Mouse (Mus musculus) heart, embryonic 14.5 days (tissue): ENCODE measurements around the gene Rasl11b. TPM values are rescaled to one million over a fixed set of nuclear protein-coding genes. Genes with fewer than 3 reads are reported as not detected.

Experiments
- ATAC-seq: fragments of 200-750 bp; cut with Nextera tagmentation; 2 replicates; pipeline ENCODE4 v1.8.0; 2017; ENCODE audit warnings: low read depth, moderate TSS enrichment; ENCODE audit not compliant: insufficient number of reproducible peaks, insufficient read depth, low FRiP score
- H3K27ac ChIP-seq, 2 experiments: fragments of 200-500 bp in 1 of 2; fragments of 300-500 bp in 1 of 2; sonication (generic) in 1 of 2; replicated peaks in 1 of 2; 2 replicates each; pipeline ENCODE4 v1.5.1; 2012 to 2014; ENCODE audit warnings: low read depth in 2 of 2, low read length in 2 of 2, control low read depth in 1 of 2, mild to moderate bottlenecking in 1 of 2, mixed read lengths in 1 of 2; ENCODE audit not compliant: control insufficient read depth in 1 of 2, insufficient read depth in 1 of 2
- H3K27me3 ChIP-seq: fragments of 300-500 bp; sonication (generic); 2 replicates; pipeline ENCODE4 v1.6.1; 2014; ENCODE audit warnings: mild to moderate bottlenecking, low read length, control low read depth; ENCODE audit not compliant: control insufficient read depth, insufficient read depth
- H3K36me3 ChIP-seq: fragments of 300-500 bp; sonication (generic); 2 replicates; pipeline ENCODE4 v1.6.1; 2014; ENCODE audit warnings: mild to moderate bottlenecking, control low read depth, low read length, mixed read lengths; ENCODE audit not compliant: control insufficient read depth, insufficient read depth
- H3K4me1 ChIP-seq, 2 experiments: fragments of 200-500 bp in 1 of 2; fragments of 300-500 bp in 1 of 2; sonication (generic) in 1 of 2; 2 replicates each; pipeline ENCODE4 v1.6.1; 2012 to 2014; ENCODE audit warnings: low read length in 2 of 2, control low read depth in 1 of 2, mixed read lengths in 1 of 2; ENCODE audit not compliant: control insufficient read depth in 2 of 2, insufficient read depth in 2 of 2
- H3K4me2 ChIP-seq: fragments of 300-500 bp; sonication (generic); 2 replicates; pipeline ENCODE4 v1.6.1; 2014; ENCODE audit warnings: mild to moderate bottlenecking, low read length
- H3K4me3 ChIP-seq, 2 experiments: fragments of 200-500 bp in 1 of 2; fragments of 300-500 bp in 1 of 2; sonication (generic) in 1 of 2; 2 replicates each; pipeline ENCODE4 v1.5.1; 2012 to 2014; ENCODE audit warnings: low read length in 2 of 2, mild to moderate bottlenecking in 2 of 2, control low read depth in 1 of 2, low read depth in 1 of 2, moderate library complexity in 1 of 2; ENCODE audit not compliant: control insufficient read depth in 1 of 2, insufficient read depth in 1 of 2
- H3K9ac ChIP-seq: fragments of 300-500 bp; sonication (generic); 2 replicates; pipeline ENCODE4 v1.6.1; 2014; ENCODE audit warnings: mild to moderate bottlenecking, low read length
- H3K9me3 ChIP-seq: fragments of 300-500 bp; sonication (generic); 2 replicates; pipeline ENCODE4 v1.6.1; 2016; ENCODE audit warnings: low read length, control low read depth; ENCODE audit not compliant: control insufficient read depth
- WGBS: fragments of 180-500 bp; shearing (Covaris S2); extraction: QIAGEN DNeasy Blood & Tissue Kit; methylation state at CpG from one replicate; pipeline ENCODE4 v1.1.7; 2014; 5-methylcytosine and 5-hydroxymethylcytosine counted together
- polyA plus RNA-seq: library from polyadenylated mRNA; unstranded; fragments of >200 nt; fragmentation: Nextera tagmentation; extraction: Ambion mirVana; gene quantifications from 2 replicates; pipeline ENCODE4 v1.2.1, GENCODE M21; 2014

The Rasl11b gene
- polyA plus RNA-seq, 1 experiment from 2014 or later: 92.3 TPM

DNA sequence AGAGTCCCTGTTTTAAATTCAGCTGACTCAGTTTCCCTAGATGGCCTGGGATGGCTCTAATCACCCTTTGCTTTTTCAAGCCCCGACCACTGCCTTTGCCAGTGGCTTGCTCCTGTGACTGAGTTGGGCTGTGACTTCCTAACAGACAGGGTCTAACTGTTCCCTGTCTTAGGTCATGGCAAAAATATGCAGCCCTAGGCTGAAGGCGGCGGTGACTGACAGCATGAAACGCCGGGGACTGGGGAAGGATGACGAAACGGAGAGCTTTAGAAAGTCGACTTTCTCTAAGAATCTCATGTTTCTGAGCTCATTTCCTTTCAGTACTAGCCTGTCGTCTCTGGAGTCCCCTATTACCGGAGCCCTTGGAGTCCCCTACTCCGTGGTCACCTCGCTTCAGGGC, 22.9 kb upstream of the Rasl11b start:
- no peaks in the 10 kb centered on the region for H3K9me3 ChIP-seq
- H3K27ac ChIP-seq: peak overlapping the region; percentile 82 to 94
- WGBS: 12% methylated on average over 12 of the region's 12 CpGs
- peak overlapping the region; percentile 42 for H3K4me2 ChIP-seq
- H3K4me3 ChIP-seq: no peak overlapping the region
- peaks cover 36 to 55% of the 10 kb centered on the region in 2 experiments for H3K4me1 ChIP-seq
- no peaks in the 10 kb centered on the region for H3K36me3 ChIP-seq
- H3K27me3 ChIP-seq: no peaks in the 10 kb centered on the region
- peak; percentile 79 for ATAC-seq
- peak overlapping the region; percentile 44 for H3K9ac ChIP-seq

DNA sequence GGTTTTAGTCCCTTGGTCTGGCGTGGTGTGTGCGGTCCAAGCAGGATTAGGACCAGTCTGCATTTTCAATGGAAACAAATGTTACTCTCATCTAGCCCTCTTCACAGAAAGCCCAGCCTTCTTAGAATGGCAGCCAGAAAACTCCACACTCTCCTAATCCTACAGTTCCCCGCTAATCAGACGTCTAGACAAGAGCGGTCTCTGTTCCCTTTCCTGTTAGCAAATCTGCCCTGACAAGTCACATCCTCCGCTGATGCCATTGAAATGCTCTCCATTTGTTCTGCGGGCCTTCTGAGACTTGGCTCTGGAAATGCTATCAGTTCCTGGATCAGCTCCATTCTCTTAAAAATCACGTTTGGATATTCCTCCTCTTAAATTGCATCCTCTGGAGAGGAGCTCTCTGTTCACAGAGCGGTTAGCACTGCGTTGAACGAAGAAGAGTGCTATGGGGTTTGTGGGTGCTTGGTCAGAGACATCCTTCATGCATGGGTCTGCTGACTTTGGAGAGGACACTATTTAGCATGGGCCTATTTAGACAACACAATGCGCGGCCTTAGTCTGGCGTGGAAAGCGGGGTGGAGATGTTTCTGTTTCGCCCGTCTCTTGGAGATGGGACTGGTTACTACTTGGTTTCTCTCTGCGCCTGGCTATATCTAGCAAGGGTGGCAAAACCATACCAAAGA, 21.8 kb upstream of the Rasl11b start:
- Histone ChIP-seq H3K27me3 (no peaks in the 10 kb centered on the region), H3K4me3 (no peak overlapping the region), H3K27ac (peak overlapping the region; percentile 82 to 94), H3K9me3 (no peaks in the 10 kb centered on the region), H3K4me1 (peaks cover 33 to 49% of the 10 kb centered on the region in 2 experiments), H3K9ac (no peak overlapping the region), H3K4me2 (peak overlapping the region; percentile 24), H3K36me3 (no peaks in the 10 kb centered on the region)
- WGBS: 47% methylated on average over 18 of the region's 18 CpGs
- ATAC-seq: peak; percentile 40; the same call in 1 of the 2 replicates

DNA sequence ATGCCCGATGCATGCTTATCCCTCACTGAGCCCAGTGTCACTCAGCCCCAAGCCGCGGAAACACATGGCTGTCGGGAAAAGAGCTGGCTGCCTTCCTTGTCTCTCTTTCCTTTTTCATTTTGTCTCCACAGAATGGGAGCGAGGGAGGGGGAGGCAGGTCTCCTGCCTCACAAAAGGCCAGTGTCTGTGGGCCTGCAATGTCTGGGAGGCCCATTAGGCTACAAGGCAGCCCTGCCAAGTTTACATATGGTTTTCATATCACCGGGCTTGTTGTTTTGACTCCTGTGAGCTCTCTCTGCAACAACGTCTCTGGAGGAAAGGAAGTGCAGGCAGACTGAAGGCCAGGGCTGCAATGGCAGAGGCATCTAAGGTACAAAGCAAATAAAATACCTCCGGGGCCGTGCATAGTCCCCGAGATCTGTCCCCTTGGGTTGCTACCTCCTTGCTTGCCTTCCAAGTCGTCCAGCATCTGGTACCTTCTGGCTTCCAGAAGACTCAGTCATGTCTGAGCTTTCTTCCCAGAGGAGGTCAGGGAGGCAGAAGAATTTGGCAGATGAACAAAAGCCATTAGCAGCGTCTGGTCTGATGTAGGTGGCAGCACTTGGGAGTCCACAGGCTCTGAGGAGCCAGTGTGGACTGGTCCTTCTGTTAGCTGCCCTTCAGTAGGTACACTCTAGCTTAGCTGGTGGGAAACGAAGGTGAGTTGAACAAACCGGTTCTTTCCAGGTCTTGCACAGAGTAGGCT, 19.4 kb upstream of the Rasl11b start:
- H3K36me3 ChIP-seq: no peaks in the 10 kb centered on the region
- H3K27ac ChIP-seq: peak overlapping the region; percentile 84 to 86
- WGBS: 42% methylated on average over 14 of the region's 14 CpGs
- H3K4me2 ChIP-seq: peak overlapping the region; percentile 19
- no peak overlapping the region for H3K9ac ChIP-seq
- no peaks in the 10 kb centered on the region for H3K27me3 ChIP-seq
- peak; percentile 57 for ATAC-seq
- peaks cover 29 to 46% of the 10 kb centered on the region in 2 experiments for H3K4me1 ChIP-seq
- no peaks in the 10 kb centered on the region for H3K9me3 ChIP-seq
- H3K4me3 ChIP-seq: no peak overlapping the region

DNA sequence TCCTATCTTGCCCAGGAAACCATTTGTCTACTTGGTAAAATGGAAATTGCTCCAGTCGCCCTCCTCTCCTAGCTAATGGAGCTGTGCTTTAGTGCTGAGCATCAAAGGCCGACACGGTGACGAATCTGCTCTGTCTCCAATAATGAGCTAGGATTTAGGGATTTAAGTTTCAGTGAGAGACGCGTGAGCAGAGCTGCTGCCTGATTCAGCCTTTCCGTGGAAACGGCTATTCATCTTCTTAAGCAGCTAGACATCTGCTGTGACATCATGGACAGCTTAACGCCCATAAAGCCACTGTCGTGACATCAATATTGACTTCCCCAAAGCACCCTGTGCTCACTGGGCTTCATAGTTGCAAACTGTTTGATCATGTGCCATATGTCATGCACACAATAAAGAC, 14.9 kb upstream of the Rasl11b start:
- H3K9me3 ChIP-seq: no peaks in the 10 kb centered on the region
- peaks cover 20 to 35% of the 10 kb centered on the region in 2 experiments for H3K4me1 ChIP-seq
- no peak overlapping the region for H3K4me2 ChIP-seq
- no peaks in the 10 kb centered on the region for H3K36me3 ChIP-seq
- 61% methylated on average over 10 of the region's 10 CpGs for WGBS
- no peak overlapping the region for H3K4me3 ChIP-seq
- no peak overlapping the region for H3K27ac ChIP-seq
- ATAC-seq: no peak
- H3K9ac ChIP-seq: no peak overlapping the region
- H3K27me3 ChIP-seq: no peaks in the 10 kb centered on the region

DNA sequence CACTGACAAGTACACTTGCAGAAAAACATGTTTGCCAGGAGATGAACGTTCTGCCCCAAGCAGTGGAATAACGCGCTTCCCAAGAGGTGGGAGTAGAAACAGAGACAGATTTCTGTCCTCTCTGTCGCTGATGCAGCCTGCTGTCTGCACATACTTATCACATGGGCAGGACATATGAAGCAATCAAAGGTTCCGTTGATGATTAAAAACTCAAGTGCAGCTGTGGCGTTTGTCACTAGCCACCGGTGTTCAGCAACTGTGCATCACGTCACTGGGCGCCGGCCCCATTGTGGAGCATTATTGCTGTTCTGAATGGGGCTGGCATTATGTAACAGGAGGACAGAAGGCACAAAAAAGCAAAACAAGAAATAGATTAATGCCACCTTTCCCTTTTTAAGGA, 12.0 kb upstream of the Rasl11b start:
- ATAC-seq: no peak
- Histone ChIP-seq H3K9ac (peak overlapping the region; percentile 17; the same call in 1 of the 2 replicates), H3K36me3 (no peaks in the 10 kb centered on the region), H3K4me3 (no peak overlapping the region), H3K9me3 (no peaks in the 10 kb centered on the region), H3K4me1 (peaks cover 19 to 29% of the 10 kb centered on the region in 2 experiments), H3K27ac (peak overlapping the region in 1 of 2 experiments; percentile 12; a peak in 1 of 4 replicates), H3K4me2 (no peak overlapping the region), H3K27me3 (no peaks in the 10 kb centered on the region)
- WGBS: 23% methylated on average over 10 of the region's 10 CpGs

DNA sequence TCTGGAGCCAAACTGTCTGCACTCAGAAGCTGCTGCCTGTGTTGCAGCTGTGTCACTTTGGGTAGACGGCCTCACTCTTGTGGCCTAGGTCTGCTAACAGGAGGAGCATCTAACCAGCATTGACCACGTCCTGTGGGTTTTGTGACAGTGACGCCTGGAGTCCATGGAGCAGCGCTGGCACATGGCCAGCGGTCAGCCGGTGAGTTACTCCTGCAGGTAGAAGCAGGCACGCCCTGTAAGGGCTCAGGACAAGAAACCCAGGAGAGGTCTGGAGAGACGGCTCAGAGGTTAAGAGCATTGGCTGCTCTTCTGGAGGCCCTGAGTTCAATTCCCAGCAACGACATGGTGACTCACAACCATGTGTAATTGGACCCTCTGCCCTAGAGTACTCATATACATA, 10.5 kb upstream of the Rasl11b start:
- WGBS: 53% methylated on average over 9 of the region's 9 CpGs
- Histone ChIP-seq H3K27ac (peak overlapping the region; percentile 20 to 39; a peak in 2 of 4 replicates), H3K4me2 (no peak overlapping the region), H3K36me3 (no peaks in the 10 kb centered on the region), H3K9ac (peak overlapping the region; percentile 32; the same call in 1 of the 2 replicates), H3K4me3 (no peak overlapping the region), H3K27me3 (no peaks in the 10 kb centered on the region), H3K4me1 (peaks cover 26 to 41% of the 10 kb centered on the region in 2 experiments), H3K9me3 (no peaks in the 10 kb centered on the region)
- ATAC-seq: no peak

DNA sequence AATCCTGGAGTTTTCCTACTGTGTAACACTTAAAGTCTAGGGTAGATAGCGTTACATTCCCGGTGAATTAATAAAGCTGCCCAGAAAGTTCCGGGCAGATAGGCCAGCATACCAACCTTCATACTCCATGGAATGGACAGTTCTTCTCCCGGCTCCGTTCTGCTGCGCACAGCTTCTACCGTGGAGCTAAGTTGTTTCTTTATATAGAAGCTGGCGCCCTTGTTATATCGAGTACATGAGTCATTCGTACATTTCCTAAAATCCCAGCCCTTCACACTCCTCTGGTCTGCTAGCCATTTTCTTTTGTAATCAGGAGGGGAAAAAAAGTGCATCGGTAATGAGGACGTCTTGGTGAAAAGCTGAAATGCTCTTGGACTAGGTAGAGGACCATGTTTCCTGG, 7.0 kb upstream of the Rasl11b start:
- WGBS: 26% methylated on average over 12 of the region's 12 CpGs
- H3K36me3 ChIP-seq: no peaks in the 10 kb centered on the region
- H3K4me3 ChIP-seq: no peak overlapping the region
- peak overlapping the region; percentile 19; the same call in 1 of the 2 replicates for H3K9ac ChIP-seq
- H3K27ac ChIP-seq: peak overlapping the region; percentile 83 to 85
- ATAC-seq: no peak
- peak overlapping the region; percentile 24 for H3K4me2 ChIP-seq
- no peaks in the 10 kb centered on the region for H3K9me3 ChIP-seq
- H3K4me1 ChIP-seq: peaks cover 30 to 44% of the 10 kb centered on the region in 2 experiments
- no peaks in the 10 kb centered on the region for H3K27me3 ChIP-seq
